Mouse (Mus musculus): Measurements from ENCODE around the gene Cib1. TPM values are rescaled to one million over a fixed set of nuclear protein-coding genes. Genes with fewer than 3 reads are reported as not detected.

Gene Cib1
- polyA plus RNA-seq, 1 experiment from 2014 or later: 123 TPM

DNA sequence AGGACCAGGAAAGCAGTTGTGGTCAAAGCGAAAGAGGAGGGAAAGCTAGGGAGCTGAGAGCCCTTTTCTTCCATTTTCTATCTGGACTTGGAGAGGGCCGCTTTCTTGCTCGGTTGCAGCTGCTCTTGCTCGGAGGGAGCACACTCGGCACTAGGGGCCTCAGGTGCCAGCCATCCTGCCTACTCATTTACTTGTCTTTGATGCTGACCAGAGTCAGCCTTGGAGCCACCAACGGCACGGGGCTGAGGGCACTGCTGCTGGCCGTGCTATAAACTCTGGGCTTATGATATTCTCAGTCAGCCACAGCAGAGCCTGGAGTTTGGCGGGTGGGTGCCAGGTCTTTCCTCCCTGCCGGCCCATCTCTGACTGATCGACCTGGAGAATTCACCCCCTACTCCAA is 33.8 kb downstream of the Cib1 start:
- Histone ChIP-seq H3K27me3 (replicated peaks; ENCODE audit: insufficient read depth, low read length) (no peaks in the 10 kb centered on the region), H3K4me3 (ENCODE audit: low read depth, low read length) (peak overlapping the region; percentile 74), H3K9me3 (ENCODE audit: low read length) (no peaks in the 10 kb centered on the region), H3K36me3 (ENCODE audit: insufficient read depth, low read length) (no peaks in the 10 kb centered on the region), H3K4me1 (ENCODE audit: insufficient read depth, low read depth, low read length) (peaks cover 15% of the 10 kb centered on the region; the same call in 1 of the 2 replicates), H3K9ac (replicated peaks; ENCODE audit: low read depth) (peak overlapping the region; percentile 46), H3K4me2 (replicated peaks; ENCODE audit: low read depth, low read length) (peak overlapping the region; percentile 87), H3K27ac (ENCODE audit: low read length) (peak overlapping the region; percentile 75)
- ATAC-seq (peak; percentile 5), DNase-seq (ENCODE audit: low spot score) (no peak)
- 2% methylated on average over 11 of the region's 11 CpGs for WGBS
- no peak for TF ChIP-seq CTCF (IDR thresholded peaks at IDR 0.05)
- TF ChIP-seq EP300 (IDR thresholded peaks at IDR 0.05): no peak

DNA sequence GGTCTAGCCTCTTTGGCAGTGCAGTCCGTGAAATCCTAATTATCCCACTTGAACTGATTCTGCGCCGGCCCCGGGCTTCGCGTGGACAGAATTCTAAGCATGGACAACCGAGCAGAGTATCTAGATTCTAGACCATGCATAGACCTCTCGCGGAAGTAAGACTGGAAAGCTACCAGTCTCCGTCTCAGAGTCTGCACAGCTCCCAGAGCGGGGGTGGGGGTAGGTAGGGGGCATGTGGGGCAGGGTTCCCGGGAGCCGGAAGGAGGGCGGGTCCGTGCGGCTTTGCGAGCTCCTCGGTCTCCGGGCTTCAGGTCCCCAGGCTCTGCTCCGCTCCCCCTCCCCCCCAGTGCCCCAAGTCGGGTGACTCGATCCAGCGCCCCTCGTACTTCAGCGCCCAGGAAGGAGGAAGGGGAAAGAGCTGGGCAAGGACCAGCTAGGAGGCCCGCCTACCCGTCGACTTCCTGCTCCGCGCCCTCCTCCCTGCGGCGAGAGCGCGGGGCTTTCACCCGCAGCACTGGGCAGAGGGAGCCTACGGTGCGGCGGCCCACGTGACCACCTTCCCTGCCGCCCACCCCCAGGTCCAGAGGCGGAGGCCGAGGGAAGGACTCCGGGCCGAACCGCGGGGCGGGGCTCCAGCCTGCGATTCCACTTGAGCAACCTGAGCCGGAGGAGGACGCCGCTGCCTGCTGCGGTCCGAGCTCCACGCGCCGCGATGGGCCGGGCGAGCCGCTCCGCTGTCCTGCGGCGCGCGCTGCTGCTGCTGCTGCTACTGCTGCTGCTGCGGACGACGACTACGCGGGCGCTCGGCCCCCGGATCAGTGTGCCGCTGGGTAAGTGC is 34.5 kb downstream of the Cib1 start:
- DNase-seq (ENCODE audit: low spot score) (peak; percentile 92), ATAC-seq (peak; percentile 90)
- WGBS: under 1% methylated on average over 65 of the region's 74 CpGs
- Histone ChIP-seq H3K36me3 (ENCODE audit: insufficient read depth, low read length) (no peaks in the 10 kb centered on the region), H3K9me3 (ENCODE audit: low read length) (no peaks in the 10 kb centered on the region), H3K27ac (ENCODE audit: low read length) (peak overlapping the region; percentile 75), H3K4me2 (replicated peaks; ENCODE audit: low read depth, low read length) (peak overlapping the region; percentile 87), H3K9ac (replicated peaks; ENCODE audit: low read depth) (peak overlapping the region; percentile 46), H3K4me1 (ENCODE audit: insufficient read depth, low read depth, low read length) (peaks cover 15% of the 10 kb centered on the region; the same call in 1 of the 2 replicates), H3K4me3 (ENCODE audit: low read depth, low read length) (peak overlapping the region; percentile 74), H3K27me3 (replicated peaks; ENCODE audit: insufficient read depth, low read length) (no peaks in the 10 kb centered on the region)
- TF ChIP-seq EP300 (IDR thresholded peaks at IDR 0.05): no peak
- no peak for TF ChIP-seq CTCF (IDR thresholded peaks at IDR 0.05)

- H3K9me3 ChIP-seq (ENCODE audit: low read length): no peaks in the 10 kb centered on the region
- H3K27me3 ChIP-seq (replicated peaks; ENCODE audit: insufficient read depth, low read length): no peaks in the 10 kb centered on the region
- peaks cover 15% of the 10 kb centered on the region; the same call in 1 of the 2 replicates for H3K4me1 ChIP-seq (ENCODE audit: insufficient read depth, low read depth, low read length)
- no peak overlapping the region for H3K9ac ChIP-seq (replicated peaks; ENCODE audit: low read depth)
- no peak overlapping the region for H3K4me3 ChIP-seq (ENCODE audit: low read depth, low read length)
- peak overlapping the region; percentile 75 for H3K27ac ChIP-seq (ENCODE audit: low read length)
- 33% methylated on average over 4 of the region's 4 CpGs for WGBS
- H3K36me3 ChIP-seq (ENCODE audit: insufficient read depth, low read length): no peaks in the 10 kb centered on the region
- ATAC-seq (no peak), DNase-seq (ENCODE audit: low spot score) (no peak)
- H3K4me2 ChIP-seq (replicated peaks; ENCODE audit: low read depth, low read length): peak overlapping the region; percentile 87; the same call in 1 of the 2 replicates
- TF ChIP-seq CTCF (IDR thresholded peaks at IDR 0.05) (no peak), EP300 (IDR thresholded peaks at IDR 0.05) (no peak)
These were observed 35.2 kb downstream of the Cib1 start for GRCm38 (mm10) chr7:80197371-80197770.

DNA sequence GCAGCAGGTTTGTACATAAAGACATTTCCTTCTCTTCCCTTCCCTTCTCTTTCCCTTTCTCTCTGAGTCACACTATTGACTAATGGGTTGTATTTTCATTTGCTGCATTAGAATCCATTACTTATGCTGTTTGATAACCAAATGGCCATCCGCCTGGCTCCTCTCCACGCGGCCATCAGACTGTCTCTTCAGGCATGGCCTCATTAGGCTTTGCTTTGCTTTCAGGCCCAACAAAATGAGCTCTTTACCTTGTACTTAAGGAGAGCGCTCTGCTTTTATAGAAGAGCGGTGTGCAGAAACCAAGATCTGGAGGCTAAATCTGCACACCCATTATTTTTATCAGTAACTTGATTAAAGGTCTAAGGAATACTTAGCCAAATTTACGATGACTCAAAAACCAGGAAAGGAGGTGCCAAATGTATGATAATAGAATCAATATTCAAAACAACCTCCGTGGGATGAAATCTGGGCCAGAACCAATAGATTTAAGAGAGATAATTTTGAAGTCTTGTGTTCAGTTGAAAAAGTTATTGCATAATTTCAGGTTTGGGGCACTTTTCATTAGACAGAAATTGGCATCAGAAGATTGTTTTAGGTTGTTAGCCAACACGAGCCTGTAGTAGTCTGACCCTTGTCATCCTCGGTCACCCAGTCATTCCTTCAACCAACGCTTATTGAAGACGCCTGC is 36.9 kb downstream of the Cib1 start:
- Histone ChIP-seq H3K9ac (replicated peaks; ENCODE audit: low read depth) (no peak overlapping the region), H3K27ac (ENCODE audit: low read length) (no peak overlapping the region), H3K9me3 (ENCODE audit: low read length) (no peaks in the 10 kb centered on the region), H3K36me3 (ENCODE audit: insufficient read depth, low read length) (no peaks in the 10 kb centered on the region), H3K4me2 (replicated peaks; ENCODE audit: low read depth, low read length) (no peak overlapping the region), H3K4me3 (ENCODE audit: low read depth, low read length) (no peak overlapping the region), H3K4me1 (ENCODE audit: insufficient read depth, low read depth, low read length) (peaks cover 23% of the 10 kb centered on the region; the same call in 1 of the 2 replicates), H3K27me3 (replicated peaks; ENCODE audit: insufficient read depth, low read length) (no peaks in the 10 kb centered on the region)
- 83% methylated on average over 10 of the region's 11 CpGs for WGBS
- DNase-seq (ENCODE audit: low spot score) (no peak), ATAC-seq (no peak)
- TF ChIP-seq EP300 (IDR thresholded peaks at IDR 0.05): no peak

DNA sequence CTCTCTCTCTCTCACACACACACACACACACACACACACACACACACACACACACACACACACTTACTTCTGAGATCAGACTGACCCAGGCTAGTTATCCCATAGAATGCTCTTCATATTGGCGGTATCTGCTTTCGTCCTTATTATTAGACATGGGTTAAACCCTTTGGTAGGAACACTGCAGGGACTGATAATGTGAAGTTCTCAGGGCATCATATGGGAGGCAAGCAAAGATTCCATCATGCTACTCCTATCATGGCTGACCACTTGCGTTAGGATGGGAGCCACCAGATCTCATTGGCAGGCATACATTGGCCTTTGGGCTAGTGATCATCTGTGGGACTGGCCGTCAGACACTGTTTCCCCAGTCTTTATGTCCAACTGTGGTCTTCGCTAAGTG is 37.5 kb downstream of the Cib1 start:
- WGBS: 95% methylated on average over 5 of the region's 5 CpGs

More for the DNA sequence above, 37.5 kb downstream of the Cib1 start:
- H3K9ac ChIP-seq (replicated peaks; ENCODE audit: low read depth): no peak overlapping the region
- H3K36me3 ChIP-seq (ENCODE audit: insufficient read depth, low read length): no peaks in the 10 kb centered on the region
- H3K4me3 ChIP-seq (ENCODE audit: low read depth, low read length): no peak overlapping the region
- no peaks in the 10 kb centered on the region for H3K9me3 ChIP-seq (ENCODE audit: low read length)
- no peak overlapping the region for H3K4me2 ChIP-seq (replicated peaks; ENCODE audit: low read depth, low read length)
- TF ChIP-seq CTCF (IDR thresholded peaks at IDR 0.05) (no peak), EP300 (IDR thresholded peaks at IDR 0.05) (no peak)
- no peaks in the 10 kb centered on the region for H3K27me3 ChIP-seq (replicated peaks; ENCODE audit: insufficient read depth, low read length)
- peaks cover 25% of the 10 kb centered on the region; the same call in 1 of the 2 replicates for H3K4me1 ChIP-seq (ENCODE audit: insufficient read depth, low read depth, low read length)
- no peak for ATAC-seq
- no peak for DNase-seq (ENCODE audit: low spot score)
- H3K27ac ChIP-seq (ENCODE audit: low read length): no peak overlapping the region
